Mouse (Mus musculus) limb, embryonic 11.5 days (tissue): ENCODE data around the gene Vapa. TPM values are rescaled to one million over a fixed set of nuclear protein-coding genes. Genes with fewer than 3 reads are reported as not detected.
A peak's percentile ranks its signal among the peaks of the same experiment; 100 is the strongest.
"Not testable (repeated sequence)": the region's sequence is repeated elsewhere in the genome, so short reads cannot be mapped to it uniquely, and the experiment has no call there.

Source experiments
- ATAC-seq: fragments of 200-750 bp; cut with Nextera tagmentation; 2 replicates; pipeline ENCODE4 v1.8.0; 2017; ENCODE audit warnings: low read depth; ENCODE audit not compliant: insufficient number of reproducible peaks, low FRiP score, low TSS enrichment
- DNase-seq: peaks from one replicate; pipeline ENCODE4 v3.0.0-alpha.2; 2015; ENCODE audit warnings: low spot score
- H3K27ac ChIP-seq: fragments of 300-500 bp; sonication (generic); replicated peaks from 2 replicates; pipeline ENCODE4 v1.5.1; 2014; ENCODE audit warnings: low read depth, mild to moderate bottlenecking, low read length
- H3K27me3 ChIP-seq: fragments of 300-500 bp; sonication (generic); 2 replicates; pipeline ENCODE4 v1.6.1; 2014; ENCODE audit warnings: mild to moderate bottlenecking, low read length, mixed read lengths; ENCODE audit not compliant: control insufficient read depth, insufficient read depth
- H3K36me3 ChIP-seq: fragments of 300-500 bp; sonication (generic); 2 replicates; pipeline ENCODE4 v1.6.1; 2014; ENCODE audit warnings: mild to moderate bottlenecking, low read length, moderate library complexity, mixed read lengths; ENCODE audit not compliant: control insufficient read depth, insufficient read depth
- H3K4me1 ChIP-seq: fragments of 300-500 bp; sonication (generic); 2 replicates; pipeline ENCODE4 v1.6.1; 2014; ENCODE audit warnings: low read length, mixed read lengths; ENCODE audit not compliant: control insufficient read depth, insufficient read depth
- H3K4me2 ChIP-seq: fragments of 300-500 bp; sonication (generic); 2 replicates; pipeline ENCODE4 v1.6.1; 2014; ENCODE audit warnings: low read depth, mild to moderate bottlenecking, moderate library complexity; ENCODE audit not compliant: severe bottlenecking
- H3K4me3 ChIP-seq: fragments of 300-500 bp; sonication (generic); 2 replicates; pipeline ENCODE4 v1.5.1; 2014; ENCODE audit warnings: low read depth, low read length
- H3K9ac ChIP-seq: fragments of 300-500 bp; sonication (generic); 2 replicates; pipeline ENCODE4 v1.6.1; 2014; ENCODE audit warnings: mild to moderate bottlenecking, low read length
- H3K9me3 ChIP-seq: fragments of 300-500 bp; sonication (generic); 2 replicates; pipeline ENCODE4 v1.6.1; 2016; ENCODE audit warnings: low read length; ENCODE audit not compliant: control insufficient read depth
- WGBS: fragments of 180-500 bp; shearing (Covaris S2); extraction: QIAGEN DNeasy Blood & Tissue Kit; methylation state at CpG from one replicate; pipeline ENCODE4 v1.1.7; 2014; 5-methylcytosine and 5-hydroxymethylcytosine counted together
- polyA plus RNA-seq: library from polyadenylated mRNA; unstranded; fragments of >200 nt; fragmentation: Nextera tagmentation; extraction: Ambion mirVana; gene quantifications from 2 replicates; pipeline ENCODE4 v1.2.1, GENCODE M21; 2014

The Vapa gene
- polyA plus RNA-seq, 1 experiment from 2014 or later: 189 TPM

- Histone ChIP-seq H3K4me3 (no peak overlapping the region), H3K4me1 (no peaks in the 10 kb centered on the region), H3K36me3 (no peaks in the 10 kb centered on the region), H3K4me2 (no peak overlapping the region), H3K9ac (no peak overlapping the region), H3K27me3 (no peaks in the 10 kb centered on the region), H3K27ac (no peak overlapping the region), H3K9me3 (no peaks in the 10 kb centered on the region)
- ATAC-seq (no peak), DNase-seq (no peak)
- 70% methylated on average over 6 of the region's 6 CpGs for WGBS
Measured at GRCm38 (mm10) chr17:65557212-65557611, 56.1 kb downstream of the Vapa start.

GRCm38 (mm10) chr17:65556798-65557197, 56.6 kb downstream of the Vapa start:
- ATAC-seq: no peak
- no peak overlapping the region for H3K9ac ChIP-seq
- no peak overlapping the region for H3K4me3 ChIP-seq
- 68% methylated on average over 10 of the region's 10 CpGs for WGBS
- no peaks in the 10 kb centered on the region for H3K27me3 ChIP-seq
- no peak overlapping the region for H3K4me2 ChIP-seq
- H3K4me1 ChIP-seq: no peaks in the 10 kb centered on the region
- no peak overlapping the region for H3K27ac ChIP-seq
- H3K9me3 ChIP-seq: no peaks in the 10 kb centered on the region
- DNase-seq: no peak
- no peaks in the 10 kb centered on the region for H3K36me3 ChIP-seq

GRCm38 (mm10) chr17:65552426-65552997, 60.8 kb downstream of the Vapa start:
- no peaks in the 10 kb centered on the region for H3K36me3 ChIP-seq
- ATAC-seq (no peak), DNase-seq (no peak)
- H3K4me1 ChIP-seq: no peaks in the 10 kb centered on the region
- H3K9me3 ChIP-seq: no peaks in the 10 kb centered on the region
- no peak overlapping the region for H3K4me3 ChIP-seq
- no peak overlapping the region for H3K4me2 ChIP-seq
- H3K27me3 ChIP-seq: no peaks in the 10 kb centered on the region
- no peak overlapping the region for H3K27ac ChIP-seq
- WGBS: 80% methylated on average over 12 of the region's 12 CpGs
- H3K9ac ChIP-seq: no peak overlapping the region

- 87% methylated on average over 4 of the region's 4 CpGs for WGBS
Measured at GRCm38 (mm10) chr17:65550357-65550756, 63.0 kb downstream of the Vapa start.

GRCm38 (mm10) chr17:65548698-65549365, 64.5 kb downstream of the Vapa start:
- Histone ChIP-seq H3K4me1 (no peaks in the 10 kb centered on the region), H3K9ac (no peak overlapping the region), H3K36me3 (no peaks in the 10 kb centered on the region), H3K9me3 (no peaks in the 10 kb centered on the region), H3K27me3 (no peaks in the 10 kb centered on the region), H3K4me3 (no peak overlapping the region), H3K4me2 (no peak overlapping the region), H3K27ac (no peak overlapping the region)
- 81% methylated on average over 18 of the region's 18 CpGs for WGBS
- ATAC-seq (no peak), DNase-seq (no peak)

More at GRCm38 (mm10) chr17:65550357-65550756, 63.0 kb downstream of the Vapa start:
- H3K4me2 ChIP-seq: no peak overlapping the region
- no peaks in the 10 kb centered on the region for H3K4me1 ChIP-seq
- DNase-seq (no peak), ATAC-seq (no peak)
- no peaks in the 10 kb centered on the region for H3K36me3 ChIP-seq
- H3K9me3 ChIP-seq: no peaks in the 10 kb centered on the region
- H3K9ac ChIP-seq: no peak overlapping the region
- H3K27ac ChIP-seq: no peak overlapping the region
- H3K4me3 ChIP-seq: no peak overlapping the region
- no peaks in the 10 kb centered on the region for H3K27me3 ChIP-seq

GRCm38 (mm10) chr17:65546221-65546620, 67.1 kb downstream of the Vapa start:
- H3K9me3 ChIP-seq, ATAC-seq, H3K4me3 ChIP-seq, H3K4me1 ChIP-seq, H3K4me2 ChIP-seq, H3K27ac ChIP-seq, DNase-seq, H3K27me3 ChIP-seq, H3K36me3 ChIP-seq, H3K9ac ChIP-seq: not testable (repeated sequence)
- 90% methylated on average over 4 of the region's 4 CpGs for WGBS

GRCm38 (mm10) chr17:65540441-65541272, 72.7 kb downstream of the Vapa start, which contains the start of gene Tmem232:
TSS of gene Tmem232 (minus strand) at chr17:65540782.
- H3K27me3 ChIP-seq: no peaks in the 10 kb centered on the region
- H3K9me3 ChIP-seq: no peaks in the 10 kb centered on the region
- no peak for ATAC-seq
- H3K36me3 ChIP-seq: no peaks in the 10 kb centered on the region
- H3K4me1 ChIP-seq: no peaks in the 10 kb centered on the region
- peak; percentile 49 for DNase-seq
- H3K4me3 ChIP-seq: peak within 1 kb of the TSS; percentile 6; the same call in 1 of the 2 replicates
- 20% methylated on average over 26 of the region's 26 CpGs for WGBS
- H3K27ac ChIP-seq: no peak within 1 kb of the TSS
- peak within 1 kb of the TSS; percentile 49 for H3K4me2 ChIP-seq
- H3K9ac ChIP-seq: no peak within 1 kb of the TSS

- 30% methylated on average over 3 of the region's 3 CpGs for WGBS
- H3K9ac ChIP-seq: no peak overlapping the region
- peak; percentile 69 for DNase-seq
- H3K4me2 ChIP-seq: no peak overlapping the region
- no peak for ATAC-seq
- no peaks in the 10 kb centered on the region for H3K36me3 ChIP-seq
- no peaks in the 10 kb centered on the region for H3K9me3 ChIP-seq
- H3K4me1 ChIP-seq: no peaks in the 10 kb centered on the region
- no peak overlapping the region for H3K27ac ChIP-seq
- H3K27me3 ChIP-seq: no peaks in the 10 kb centered on the region
- no peak overlapping the region for H3K4me3 ChIP-seq
Measured at GRCm38 (mm10) chr17:65536156-65536555, 77.2 kb downstream of the Vapa start.
